13 mouse cellular contexts compared by ENCODE assay signal in the genomic region with DNA sequence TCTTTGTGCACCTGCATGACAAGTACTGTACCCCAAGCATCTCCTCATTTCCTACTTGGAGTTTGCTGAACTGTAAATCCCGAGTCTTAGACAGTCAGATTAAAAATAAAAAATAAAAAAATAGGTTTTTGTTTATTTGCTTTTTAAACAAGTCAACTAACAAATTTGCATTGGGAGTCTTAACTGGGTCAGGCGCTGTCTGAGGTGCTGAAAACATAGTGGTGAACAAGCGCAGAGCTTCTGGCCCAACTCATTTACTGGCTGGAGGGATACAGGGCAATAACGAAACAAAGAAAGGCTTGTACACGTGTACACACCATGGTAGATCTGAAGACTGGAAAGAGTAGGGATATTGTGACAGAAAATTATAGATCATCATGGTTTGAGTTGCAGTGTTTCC. TPM values are rescaled to one million over a fixed set of nuclear protein-coding genes. Genes with fewer than 3 reads are reported as not detected.
DNase-seq lines count a peak whose midpoint lies in the region; ATAC-seq and TF ChIP-seq lines count a peak whose summit lies in the region.
"Had no signal": no experiment of that assay in that cellular context is flagged by ENCODE, and none has a peak within 500 bp of the region (broad histone marks: within the 10 kb centered on the region; RNA-seq: fewer than 3 reads in every experiment).

No protein-coding gene starts in this region.

- no peaks in the 10 kb centered on the region for H3K27me3 ChIP-seq in heart, adult 2 months (ENCODE audit: control insufficient read depth, insufficient read depth, low read length)
- no peaks in the 10 kb centered on the region for H3K27me3 ChIP-seq in midbrain, embryonic 11.5 days (ENCODE audit: control insufficient read depth, insufficient read depth, low read length)
- no peaks in the 10 kb centered on the region for H3K27me3 ChIP-seq in midbrain, postnatal 0 days (ENCODE audit: insufficient read depth, low read length)
- H3K27me3 ChIP-seq: hindbrain, embryonic 15.5 days; megakaryocyte, embryonic 14.5 days had no signal

- no peak overlapping the region for H3K4me2 ChIP-seq in midbrain, embryonic 11.5 days
- H3K4me2 ChIP-seq in midbrain, postnatal 0 days (ENCODE audit: low read depth, low read length, poor library complexity, severe bottlenecking): no peak overlapping the region
- H3K4me2 ChIP-seq: heart, embryonic 11.5 days; hindbrain, embryonic 15.5 days had no signal

- H3K4me3 ChIP-seq in heart, adult 2 months: no peak overlapping the region
- H3K4me3 ChIP-seq in midbrain, embryonic 11.5 days (ENCODE audit: low read depth, low read length): no peak overlapping the region
- no peak overlapping the region for H3K4me3 ChIP-seq in midbrain, postnatal 0 days (ENCODE audit: low read depth, low read length)
- H3K4me3 ChIP-seq: hindbrain, embryonic 15.5 days; megakaryocyte, embryonic 14.5 days had no signal

- ATAC-seq in midbrain, embryonic 11.5 days (ENCODE audit: low FRiP score): no peak
- ATAC-seq in midbrain, postnatal 0 days (ENCODE audit: low FRiP score): no peak

- H3K9me3 ChIP-seq in midbrain, embryonic 11.5 days (ENCODE audit: control insufficient read depth, low read length): no peaks in the 10 kb centered on the region
- H3K9me3 ChIP-seq in midbrain, postnatal 0 days (ENCODE audit: low read length): no peaks in the 10 kb centered on the region
- H3K9me3 ChIP-seq: hindbrain, embryonic 15.5 days; megakaryocyte, embryonic 14.5 days had no signal

- 47% methylated on average over 5 of the region's 5 CpGs for WGBS in heart, adult 2 months
- 59% methylated on average over 5 of the region's 5 CpGs for WGBS in midbrain, embryonic 11.5 days
- 65% methylated on average over 5 of the region's 5 CpGs for WGBS in midbrain, postnatal 0 days

- no peak for TF ChIP-seq CTCF in heart, adult 2 months (IDR thresholded peaks at IDR 0.05)
- no peak for TF ChIP-seq CTCF in midbrain, postnatal 0 days (IDR thresholded peaks at IDR 0.05)

- H3K4me1 ChIP-seq in heart, adult 2 months (ENCODE audit: control insufficient read depth, insufficient read depth, low read length): no peaks in the 10 kb centered on the region
- no peaks in the 10 kb centered on the region for H3K4me1 ChIP-seq in midbrain, embryonic 11.5 days (ENCODE audit: control insufficient read depth, insufficient read depth, low read length)
- no peaks in the 10 kb centered on the region for H3K4me1 ChIP-seq in midbrain, postnatal 0 days (ENCODE audit: insufficient read depth, low read length)
- H3K4me1 ChIP-seq: hindbrain, embryonic 15.5 days; megakaryocyte, embryonic 14.5 days had no signal

- H3K27ac ChIP-seq in heart, adult 2 months: no peak overlapping the region
- H3K27ac ChIP-seq in midbrain, embryonic 11.5 days (ENCODE audit: low read depth, low read length): no peak overlapping the region
- no peak overlapping the region for H3K27ac ChIP-seq in midbrain, postnatal 0 days (ENCODE audit: low read depth, low read length)
- H3K27ac ChIP-seq: hindbrain, embryonic 15.5 days had no signal

- intact Hi-C loops in heart, adult 2 months (cut with DNase I): no loop called here

- DNase-seq in heart, postnatal 4 days: peak; percentile 9
- no peak for DNase-seq in heart, adult 2 months
- DNase-seq in midbrain, embryonic 11.5 days (ENCODE audit: low spot score, missing footprints): peak; percentile 78
- DNase-seq in midbrain, postnatal 0 days (ENCODE audit: low spot score): no peak
- DNase-seq in embryo, embryonic 11.5 days (ENCODE audit: low read depth, low spot score): peak; percentile 20
- DNase-seq in retina, embryonic 14.5 days (ENCODE audit: low spot score): peak; percentile 71
- DNase-seq in layer of hippocampus, adult 8-10 months (ENCODE audit: low spot score in 2 of 2): no peak
- DNase-seq in spleen, postnatal 36 days (ENCODE audit: low spot score in 2 of 2): no peak
- DNase-seq: cerebellum, adult 9-10 months; right cerebral cortex, postnatal 4 days had no signal

- H3K9ac ChIP-seq in heart, adult 2 months (ENCODE audit: low read depth, low read length): no peak overlapping the region
- no peak overlapping the region for H3K9ac ChIP-seq in midbrain, embryonic 11.5 days (ENCODE audit: low read length)
- no peak overlapping the region for H3K9ac ChIP-seq in midbrain, postnatal 0 days (replicated peaks; ENCODE audit: low read length, poor library complexity, severe bottlenecking)
- H3K9ac ChIP-seq: hindbrain, embryonic 15.5 days had no signal

- TF ChIP-seq EP300 in heart, adult 2 months (IDR thresholded peaks at IDR 0.05; ENCODE audit: insufficient read depth, low read depth, low read length): no peak

- TF ChIP-seq POLR2A in heart, adult 2 months (IDR thresholded peaks at IDR 0.05; ENCODE audit: insufficient read depth, low read depth, low read length): no peak

- H3K36me3 ChIP-seq in heart, adult 2 months (ENCODE audit: control insufficient read depth, insufficient read depth, low read length): no peaks in the 10 kb centered on the region
- no peaks in the 10 kb centered on the region for H3K36me3 ChIP-seq in midbrain, embryonic 11.5 days (ENCODE audit: control insufficient read depth, insufficient read depth, low read length)
- H3K36me3 ChIP-seq in midbrain, postnatal 0 days (ENCODE audit: insufficient read depth, low read length): no peaks in the 10 kb centered on the region
- H3K36me3 ChIP-seq: hindbrain, embryonic 15.5 days had no signal

- no peaks in the 10 kb centered on the region for H3K79me2 ChIP-seq in heart, adult 2 months (replicated peaks; ENCODE audit: control insufficient read depth, insufficient read depth, low read length)

RNA-seq across cellular contexts. Expression of gene Sorcs3, which starts 37.5 kb away (rescaled TPM):
- total RNA-seq in heart, postnatal 4 days (2021): under 1 TPM; 0.14 to 0.16 TPM
- not detected for total RNA-seq in heart, adult 2 months (2021)
- polyA plus RNA-seq in heart, adult 2 months (2012; rRNA removed): 0.09 TPM in 1 of 2 replicates, not detected in the other
- polyA plus RNA-seq in midbrain, embryonic 11.5 days (2014; fragmentation: Nextera tagmentation; extraction: Ambion mirVana): 3.1 and 3.7 TPM in 2 replicates
- 25.3 and 33.2 TPM in 2 replicates for total RNA-seq in midbrain, postnatal 0 days (2014; rRNA removed)
- 16.4 and 18.3 TPM in 2 replicates for polyA plus RNA-seq in midbrain, postnatal 0 days (2015; fragmentation: Nextera tagmentation; extraction: Ambion mirVana)
- total RNA-seq in layer of hippocampus, adult 8-10 months (2022): 10 to 100 TPM; 32.1 to 38.9 (median 34.6) TPM

Comparison
In these comparisons a context has a peak if more than half of its experiments do, and no peak if none do; other contexts are left out.
1. DNase-seq: peak in heart, postnatal 4 days (single experiment), midbrain, embryonic 11.5 days (single experiment), embryo, embryonic 11.5 days (single experiment) and retina, embryonic 14.5 days (single experiment); none in heart, adult 2 months (0 of 2), midbrain, postnatal 0 days (single experiment), layer of hippocampus, adult 8-10 months (0 of 2) and spleen, postnatal 36 days (0 of 2).
2. RNA of gene Sorcs3, which starts 37.5 kb away (total RNA-seq): 32.1 to 38.9 TPM in layer of hippocampus, adult 8-10 months and 25.3 to 33.2 TPM in midbrain, postnatal 0 days; 0.14 to 0.16 TPM in heart, postnatal 4 days and not detected in heart, adult 2 months; every median in the first group is over 10 times any median in the second.